Mouse (Mus musculus) hindlimb bud, embryonic 11.5 days (tissue): ENCODE measurements around the gene Prg4.

Experiments used
- DNase-seq: peaks from one replicate; pipeline ENCODE4 v3.0.0-alpha.2; 2012; ENCODE audit warnings: low read depth, low spot score; ENCODE audit errors: extremely low spot score

Prg4 gene

DNA sequence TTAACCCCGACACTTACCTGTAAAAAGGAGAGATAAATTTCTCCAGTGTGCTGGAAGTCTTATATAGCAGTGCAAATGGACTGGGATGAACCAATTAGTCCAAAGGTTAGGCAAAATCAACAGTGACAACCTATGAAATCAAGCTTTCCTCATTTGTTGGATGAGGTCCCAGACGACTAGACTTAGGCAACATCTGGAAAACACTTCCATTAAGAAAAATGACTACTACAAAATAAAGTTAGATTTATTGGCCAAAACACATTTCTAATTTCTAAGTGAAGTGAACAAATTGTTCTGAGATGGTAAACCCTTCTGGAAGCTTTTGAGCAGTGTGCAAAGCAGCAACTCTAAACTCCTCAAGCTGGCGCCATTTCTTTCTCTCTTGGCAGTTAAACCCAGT lies at the start of gene Prg4:
Prg4 (minus strand) TSS at position 34 of the 400 bp plus-strand sequence.
- DNase-seq: no peak

DNA sequence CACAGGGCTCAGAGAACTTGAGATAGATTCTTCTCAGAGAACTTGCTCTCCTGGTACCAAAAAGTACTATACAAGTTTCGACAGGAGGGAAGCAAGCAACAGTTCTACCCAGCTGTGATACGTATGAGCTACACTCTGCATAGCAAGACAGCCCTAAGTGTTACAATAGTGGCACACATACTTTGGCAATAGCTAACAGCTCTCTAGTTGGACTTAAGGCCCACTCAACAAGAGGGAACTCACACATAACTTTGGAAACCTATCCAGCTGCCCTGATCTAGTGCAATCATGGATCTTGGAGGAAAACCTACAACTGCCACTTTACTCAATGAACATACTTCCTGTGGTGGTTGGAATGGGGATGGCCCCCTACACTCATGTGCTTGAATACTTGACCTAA lies 47.1 kb upstream of the Prg4 start:
- no peak for DNase-seq

DNA sequence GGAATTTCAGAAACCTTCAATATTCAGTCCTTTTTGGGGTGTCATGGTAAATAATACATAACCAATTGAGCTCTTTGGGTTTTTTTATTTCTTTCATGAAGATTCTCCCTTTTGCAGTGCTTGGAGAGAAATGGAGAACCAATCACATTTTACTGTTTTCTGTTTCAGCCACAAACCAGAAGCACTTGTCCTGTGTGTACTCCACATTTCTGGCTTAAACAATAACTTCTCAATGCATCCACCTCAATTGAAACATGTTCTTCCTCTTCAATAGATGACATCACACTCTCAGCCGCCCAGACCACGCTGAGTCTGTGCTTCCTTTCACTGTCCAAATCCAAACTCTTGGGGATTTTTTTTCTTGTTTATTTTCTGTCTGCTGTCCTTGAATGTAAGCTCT lies 39.8 kb upstream of the Prg4 start:
- no peak for DNase-seq

DNA sequence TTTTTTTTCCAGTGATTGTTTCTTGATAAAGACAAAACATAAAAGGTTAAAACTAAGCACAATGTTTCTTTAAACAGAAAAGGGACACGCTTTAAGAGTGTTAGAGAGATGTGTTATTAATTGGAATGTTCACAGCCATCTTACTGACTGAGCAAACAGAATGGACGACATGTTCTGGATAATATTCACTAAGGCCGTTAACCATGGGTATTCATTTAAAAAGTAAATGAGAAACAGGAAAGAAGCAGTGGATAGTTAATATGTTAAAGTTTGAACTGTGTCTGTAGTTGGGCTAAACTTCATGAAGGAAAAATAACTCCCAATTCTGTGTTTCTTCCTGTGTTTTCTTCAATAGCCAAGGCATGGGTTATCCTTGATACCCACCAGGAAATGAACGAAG lies 37.4 kb upstream of the Prg4 start:
- DNase-seq: no peak

DNA sequence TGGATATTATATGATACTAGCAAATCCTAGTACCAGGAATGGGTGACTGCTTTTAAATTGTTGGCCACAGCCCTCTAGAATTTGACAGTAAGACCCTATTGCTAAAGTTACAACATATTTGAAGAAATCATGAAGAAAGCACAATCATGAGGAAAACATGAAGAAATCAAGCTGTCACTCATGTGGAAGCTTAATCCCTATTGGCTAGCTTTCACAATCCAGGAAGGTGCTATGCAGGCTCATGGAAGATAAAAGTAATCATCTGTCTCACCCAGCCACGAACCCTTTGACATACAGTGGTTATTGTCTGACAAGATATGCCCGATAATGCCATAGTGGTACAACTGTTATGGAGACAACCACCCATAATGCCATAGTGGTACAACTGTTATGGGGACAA lies 32.2 kb upstream of the Prg4 start:
- no peak for DNase-seq

DNA sequence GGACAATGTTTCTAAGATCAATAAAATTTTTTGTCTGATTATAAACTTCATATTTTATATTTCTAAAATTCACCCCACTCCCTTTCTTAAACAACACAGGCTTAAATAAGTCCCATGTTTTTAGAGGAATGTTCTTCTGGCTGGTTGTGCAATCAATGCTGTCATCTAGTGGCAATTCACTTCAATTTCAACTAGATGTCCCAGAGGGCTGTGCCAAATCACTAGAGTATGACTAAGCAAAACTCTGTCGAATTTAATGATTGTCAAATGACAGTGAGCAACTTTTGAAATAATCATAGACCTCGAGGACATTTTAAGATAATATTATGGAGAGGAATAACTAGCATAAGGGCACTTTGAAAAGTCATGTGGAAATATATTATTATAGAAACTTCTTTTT lies 31.7 kb upstream of the Prg4 start:
- no peak for DNase-seq

DNA sequence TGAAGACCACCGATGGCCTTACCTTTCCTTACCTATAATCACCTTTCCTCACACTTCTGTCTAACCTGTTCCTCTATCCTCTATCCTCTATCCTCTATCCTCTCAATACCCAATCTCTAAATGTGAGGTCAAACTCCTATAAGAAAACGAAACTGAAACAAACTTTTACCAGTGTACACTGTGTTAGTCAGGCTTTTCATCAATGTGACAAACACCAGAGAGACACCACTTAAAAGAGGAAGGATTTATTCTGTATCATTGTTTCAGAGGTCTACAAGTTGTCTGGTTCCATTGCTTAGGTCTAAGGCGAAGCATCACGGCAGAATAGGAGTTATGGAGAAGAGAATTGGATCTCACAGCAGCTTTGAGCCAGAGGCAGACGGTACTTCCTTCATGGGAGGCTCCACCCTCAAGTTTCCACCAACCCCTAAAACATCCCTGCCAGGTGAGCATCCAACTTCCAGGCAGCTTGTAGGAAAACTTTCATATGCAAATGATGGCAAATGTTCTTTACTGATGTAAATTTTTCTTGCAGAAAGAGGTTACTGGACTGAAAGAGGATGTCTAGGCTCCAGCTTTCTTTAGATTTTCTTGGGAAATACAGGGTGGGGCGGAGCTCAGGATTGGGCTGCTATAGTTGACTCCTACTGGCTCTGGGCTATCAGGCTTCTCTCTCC lies 30.8 kb upstream of the Prg4 start:
- no peak for DNase-seq

DNA sequence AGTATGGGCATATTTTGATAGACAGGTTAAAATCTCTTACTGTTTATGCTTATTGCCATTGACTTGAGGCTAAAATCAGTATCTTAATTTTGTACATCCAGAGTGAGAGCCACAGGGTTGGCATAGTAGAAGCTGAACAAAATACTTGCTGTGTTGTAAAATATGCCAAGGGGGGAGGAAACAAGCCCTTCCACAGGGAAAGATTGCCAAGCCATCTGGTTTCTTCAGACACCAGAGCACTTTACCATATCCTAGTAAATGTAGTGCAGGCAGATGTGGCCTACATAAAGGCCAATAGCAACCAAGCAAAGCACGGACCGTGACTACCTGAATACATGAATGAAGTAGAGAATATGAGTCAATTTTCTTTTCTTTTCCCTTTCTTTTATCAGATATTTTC lies 23.2 kb upstream of the Prg4 start:
- no peak for DNase-seq

DNA sequence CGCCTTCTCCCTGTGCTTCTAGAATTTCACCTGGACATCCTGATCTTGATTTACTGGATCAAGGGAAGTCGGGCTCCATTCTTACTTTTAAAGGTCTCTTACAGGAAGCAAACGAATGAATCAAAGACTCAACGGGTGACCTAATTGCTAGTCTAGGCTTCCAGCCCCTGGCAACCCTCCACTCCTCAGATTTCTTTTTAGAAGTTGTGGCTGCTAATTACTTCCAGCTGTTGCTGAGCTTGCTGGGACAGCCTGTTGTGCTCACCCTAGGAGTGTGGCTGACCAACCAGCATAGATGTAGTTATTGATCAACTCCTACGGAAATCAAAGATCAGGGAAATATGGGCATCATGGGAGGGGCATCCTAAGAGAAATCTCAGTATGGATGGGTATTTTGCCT lies 14.7 kb upstream of the Prg4 start:
- peak; percentile 82 for DNase-seq

DNA sequence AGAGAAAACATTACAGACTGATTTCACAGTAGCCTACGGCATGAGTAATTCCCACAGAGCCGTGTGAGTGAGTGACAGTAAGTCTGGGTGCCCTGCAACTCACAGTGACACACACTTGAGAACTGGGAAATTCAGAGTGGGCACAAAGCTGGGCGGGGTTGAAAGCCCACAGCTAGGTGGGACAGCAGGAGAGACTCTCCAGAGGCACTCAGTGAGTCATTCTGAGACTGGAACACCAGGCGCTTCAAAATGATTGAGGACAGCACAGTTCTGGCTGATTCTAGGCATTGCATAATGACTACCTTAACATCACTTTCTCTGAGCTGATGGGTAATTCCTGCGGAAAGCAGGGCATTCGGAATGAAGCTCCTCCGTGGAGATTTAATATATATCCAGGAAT lies 6.6 kb upstream of the Prg4 start:
- no peak for DNase-seq

DNA sequence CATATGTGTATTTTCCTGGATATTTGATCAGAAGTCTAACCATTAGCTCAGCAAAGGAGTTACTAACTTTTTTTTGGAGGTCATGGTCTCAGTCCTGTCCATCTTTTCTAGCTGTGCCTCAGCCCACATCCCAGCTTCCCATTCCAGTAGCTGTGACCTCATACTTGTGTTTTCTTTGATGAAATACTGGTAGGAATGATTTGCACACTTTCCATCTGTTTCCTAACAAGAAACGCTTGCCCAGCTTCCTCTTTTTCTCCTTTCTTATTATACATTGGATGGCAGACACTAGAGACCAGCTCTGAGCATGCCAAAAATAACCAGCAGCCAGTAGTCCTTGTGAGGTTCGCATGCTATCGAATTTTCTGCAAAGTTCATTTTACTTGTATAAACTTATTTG lies 4.0 kb upstream of the Prg4 start:
- no peak for DNase-seq

DNA sequence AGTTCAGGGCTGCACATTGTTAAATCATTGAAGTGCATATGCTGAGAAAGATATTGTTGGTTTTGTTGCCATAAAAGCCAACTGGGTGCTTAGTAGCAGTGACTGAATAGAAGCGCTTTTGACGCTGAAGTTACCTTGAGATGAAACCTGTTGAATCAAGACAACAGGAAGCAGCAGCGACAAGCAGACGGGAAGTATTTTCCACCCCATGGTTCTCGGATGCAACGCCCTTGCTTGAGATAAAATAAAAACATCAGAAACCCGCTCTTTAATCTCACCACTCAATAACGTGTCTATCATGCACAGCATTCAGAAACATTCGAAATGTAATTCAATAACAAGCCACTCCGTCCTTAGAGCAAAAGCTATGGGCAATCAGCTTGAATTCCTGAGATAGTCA lies 601 bp downstream of the Prg4 start:
- DNase-seq: no peak

DNA sequence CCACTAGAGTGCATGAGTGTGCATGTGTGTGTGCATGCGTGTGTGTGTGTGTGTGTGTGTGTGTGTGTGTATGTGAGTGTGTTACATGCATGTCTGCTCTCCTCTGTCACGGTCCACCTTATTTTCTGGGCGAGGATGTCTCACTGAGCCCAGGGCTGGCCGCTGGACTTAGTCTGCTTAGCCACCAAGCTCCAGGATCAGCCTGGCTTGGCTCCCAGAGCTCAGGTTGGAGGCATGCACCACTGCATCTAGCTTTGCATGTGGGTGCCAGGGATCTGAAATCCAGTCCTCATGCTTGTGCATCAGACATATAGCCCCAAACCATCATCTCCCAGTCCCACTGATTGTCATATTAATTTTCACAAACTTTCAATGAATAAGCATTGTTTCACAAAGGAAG lies 2.3 kb downstream of the Prg4 start:
- no peak for DNase-seq

DNA sequence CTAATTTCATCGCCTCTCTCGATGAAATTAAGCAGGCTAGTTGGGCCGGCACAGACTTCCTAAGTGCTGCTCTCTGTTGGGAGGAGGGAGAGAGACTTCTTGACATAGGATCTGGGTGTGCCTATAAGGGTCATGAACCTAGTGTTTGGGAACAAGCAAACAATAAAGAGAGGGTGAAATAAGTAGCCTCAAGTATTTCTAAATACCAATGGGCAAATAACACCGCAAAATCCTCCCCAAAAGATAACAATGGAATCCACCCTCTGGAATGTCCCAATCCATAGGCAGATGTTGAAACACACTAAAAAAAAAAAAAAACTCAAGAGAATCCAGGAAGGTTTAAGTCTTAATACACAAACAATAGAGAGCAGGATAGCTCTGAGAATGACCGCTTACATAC lies 2.9 kb downstream of the Prg4 start:
- DNase-seq: no peak

DNA sequence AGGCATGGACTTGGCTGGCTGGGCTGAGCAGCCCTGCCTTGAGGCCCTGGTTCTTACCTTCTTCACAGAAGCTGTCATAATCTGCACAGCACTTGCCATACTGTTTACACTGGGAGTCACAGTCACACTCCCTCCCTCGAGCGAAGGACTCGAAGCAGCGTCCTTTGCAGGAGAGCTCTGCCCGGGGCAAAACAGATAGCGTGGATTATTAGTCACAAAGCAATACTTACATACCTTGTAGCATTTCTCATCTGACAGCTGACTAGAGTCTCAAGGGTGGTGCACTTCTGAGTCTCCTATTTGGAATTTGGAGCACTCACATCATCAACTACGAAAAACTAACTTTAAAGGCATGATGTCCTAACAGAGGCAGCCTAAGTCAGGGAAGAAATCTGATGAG lies 5.4 kb downstream of the Prg4 start:
- no peak for DNase-seq

DNA sequence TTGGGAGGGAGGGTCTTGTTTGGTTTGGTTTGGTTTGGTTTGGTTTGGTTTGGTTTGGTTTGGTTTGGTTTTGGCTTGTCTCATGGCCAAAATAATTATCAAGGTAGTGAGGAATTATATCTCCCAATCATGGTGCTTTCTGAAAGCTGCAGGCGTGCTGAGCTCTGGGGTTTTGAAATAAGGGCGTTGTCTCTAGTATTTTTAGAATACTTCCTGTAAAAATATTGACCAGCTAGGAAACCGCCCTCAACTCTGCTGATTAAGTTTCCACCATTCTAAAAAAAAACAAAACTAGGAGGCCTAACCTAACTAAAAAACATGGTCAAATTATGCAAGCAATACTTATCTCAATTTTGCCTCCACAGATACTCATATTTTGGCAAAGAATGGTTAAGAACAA lies 6.4 kb downstream of the Prg4 start:
- DNase-seq: no peak

DNA sequence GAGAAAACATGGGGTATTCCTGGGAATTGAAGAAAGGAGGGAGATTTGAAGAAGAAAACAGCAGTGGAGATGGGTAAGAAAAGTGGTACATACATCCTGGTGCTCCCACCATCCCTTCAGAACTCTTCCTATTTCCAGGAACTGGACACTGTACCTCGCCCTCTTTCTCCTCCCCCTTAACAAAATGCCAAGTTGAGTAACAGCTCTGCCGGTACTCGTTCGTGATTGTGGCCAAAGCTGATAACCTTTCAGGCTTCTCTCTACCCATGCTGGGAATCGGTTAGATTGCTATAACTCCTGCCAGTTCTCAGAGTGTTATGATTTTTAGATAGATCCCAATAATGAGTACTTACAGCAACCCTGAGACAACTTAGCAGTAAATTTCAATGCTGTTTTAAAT lies 7.0 kb downstream of the Prg4 start:
- DNase-seq: no peak

DNA sequence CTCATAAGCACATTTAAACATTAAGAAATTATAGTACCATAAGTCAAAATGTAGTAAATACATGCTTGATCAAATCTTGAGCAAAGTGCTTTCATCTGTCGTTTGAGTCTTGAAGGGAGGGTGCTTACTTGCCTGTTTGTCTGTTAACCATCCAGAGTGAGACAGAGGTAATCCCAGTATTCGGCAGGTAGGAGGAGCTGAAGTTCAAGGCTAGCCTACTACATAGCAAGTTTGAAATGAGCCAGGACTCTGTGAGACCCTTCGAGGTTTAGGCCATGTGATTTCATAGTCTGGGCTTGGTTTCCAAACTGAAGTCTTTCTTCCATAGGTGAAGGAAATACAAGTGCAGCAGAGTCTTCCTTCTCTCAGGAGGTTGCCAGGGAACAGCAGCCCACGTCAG lies 24.2 kb downstream of the Prg4 start:
- no peak for DNase-seq

DNA sequence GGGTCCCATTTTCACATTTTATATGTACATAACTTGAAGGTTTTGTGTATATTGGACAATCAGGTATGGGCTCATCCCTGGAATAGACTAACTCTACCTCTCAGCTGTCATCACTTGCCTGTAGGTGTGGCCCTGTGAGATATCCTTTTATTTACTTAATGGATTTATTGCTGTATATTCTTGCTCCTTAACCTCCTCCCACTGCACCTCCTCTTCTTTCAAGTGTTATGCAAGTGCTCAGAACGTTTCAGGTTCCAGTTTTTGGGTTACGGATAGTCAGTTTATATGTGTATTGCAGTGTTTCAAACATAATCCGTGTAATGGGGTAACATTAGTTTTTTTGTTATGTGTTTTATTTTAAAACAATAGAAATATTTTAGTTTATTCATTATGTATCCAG lies 27.3 kb downstream of the Prg4 start:
- DNase-seq: no peak

DNA sequence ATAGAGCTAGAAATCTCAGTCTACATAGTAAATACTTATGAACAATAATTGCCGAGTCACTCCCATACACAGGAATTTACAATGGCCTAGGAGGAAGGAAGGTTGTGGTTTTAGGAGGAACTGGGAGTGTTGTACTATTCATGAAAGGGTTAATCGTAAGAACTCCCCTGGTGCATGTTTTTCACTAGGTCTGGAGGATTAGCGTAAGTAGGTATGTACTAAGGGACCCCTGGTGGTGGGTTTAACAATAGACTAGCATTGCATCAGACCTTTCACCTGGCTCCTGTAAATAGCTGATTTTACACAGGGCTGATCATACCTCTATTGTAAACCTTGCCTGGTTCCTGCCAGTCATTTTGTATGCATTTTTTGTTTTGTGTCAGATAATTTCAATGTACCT lies 39.7 kb downstream of the Prg4 start:
- no peak for DNase-seq

DNA sequence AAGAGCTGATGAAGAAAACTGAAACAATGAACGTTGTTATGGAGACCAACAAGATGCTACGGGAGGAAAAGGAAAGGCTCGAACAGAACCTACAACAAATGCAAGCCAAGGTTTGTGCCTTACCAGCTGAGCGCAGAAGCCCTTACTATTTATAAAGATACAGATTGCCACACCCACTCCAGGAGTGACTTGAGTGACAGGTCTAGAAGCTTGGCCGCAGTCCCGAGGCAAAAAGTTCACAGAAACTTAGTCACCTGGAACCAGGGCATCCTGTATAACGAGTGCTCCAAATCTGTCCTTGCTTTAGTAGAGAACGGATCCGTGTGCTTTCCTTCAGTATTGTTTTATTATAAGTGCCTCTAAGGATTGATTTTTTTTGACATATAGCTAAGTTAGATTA lies 40.3 kb downstream of the Prg4 start:
- no peak for DNase-seq

DNA sequence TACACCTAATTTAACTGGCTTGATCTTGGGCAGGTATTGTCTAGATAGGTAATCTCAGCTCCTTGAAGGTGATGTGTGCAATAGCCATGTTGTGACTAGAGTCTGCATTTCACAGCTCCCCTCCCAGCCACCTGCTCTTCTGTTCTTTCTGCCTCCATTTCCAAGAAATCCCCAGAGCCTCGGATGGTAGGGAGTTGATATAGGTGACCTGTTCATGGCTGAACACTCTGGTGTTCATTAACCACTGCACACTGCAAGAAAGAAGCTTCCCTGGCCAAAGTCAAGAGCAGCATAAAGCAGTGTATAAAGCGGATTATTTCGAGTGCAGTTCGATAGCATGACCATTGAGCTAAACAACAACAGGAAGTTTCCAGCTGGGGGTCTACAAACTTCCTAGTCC lies 47.5 kb downstream of the Prg4 start:
- no peak for DNase-seq

DNA sequence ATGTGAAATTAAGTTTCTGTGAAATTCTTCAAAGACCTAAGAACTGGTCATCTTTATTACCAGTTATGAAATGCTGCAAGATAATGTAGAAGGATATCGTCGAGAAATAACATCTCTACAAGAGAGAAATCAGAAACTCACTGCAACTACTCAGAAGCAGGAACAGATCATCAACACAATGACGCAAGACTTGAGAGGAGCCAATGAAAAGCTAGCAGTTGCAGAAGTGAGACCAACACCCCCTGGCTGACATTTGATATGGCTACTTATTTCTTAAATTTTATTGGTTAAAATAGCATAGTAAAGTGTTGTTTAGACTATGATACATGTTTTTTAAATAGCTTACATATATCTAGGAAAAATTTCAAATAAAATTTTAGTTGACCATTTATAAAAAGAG lies 50.0 kb downstream of the Prg4 start:
- DNase-seq: no peak

DNA sequence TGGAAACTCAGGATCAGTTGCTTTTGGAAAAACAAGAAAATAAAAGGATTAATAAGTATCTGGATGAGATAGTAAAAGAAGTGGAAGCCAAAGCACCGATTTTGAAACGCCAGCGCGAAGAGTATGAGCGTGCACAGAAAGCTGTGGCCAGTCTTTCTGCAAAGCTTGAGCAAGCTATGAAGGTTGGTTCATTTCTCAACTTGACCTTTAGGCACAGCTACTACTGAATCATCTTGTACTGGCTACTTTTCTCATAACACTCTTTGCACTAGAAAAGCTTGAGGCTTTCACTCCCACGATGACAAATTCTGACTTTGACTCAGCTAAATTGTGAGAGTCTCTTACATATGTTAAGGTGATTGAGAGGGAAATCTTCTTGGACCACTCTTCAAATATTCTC lies 56.0 kb downstream of the Prg4 start:
- DNase-seq: no peak
